Mouse (Mus musculus) gastrocnemius, postnatal 4 days (tissue): ENCODE results near the gene Ifih1. TPM values are rescaled to one million over a fixed set of nuclear protein-coding genes. Genes with fewer than 3 reads are reported as not detected.

ENCODE experiments used
- DNase-seq, 2 experiments: peaks; one replicate each; pipeline ENCODE4 v3.0.0; 2021 to 2022; ENCODE audit warnings: low spot score in 2 of 2, mixed read lengths in 2 of 2
- total RNA-seq, 2 experiments: library from RNA; stranded (reverse); gene quantifications; 2 replicates each; pipeline ENCODE4 v1.2.3; 2021

Ifih1 gene
- total RNA-seq, 2 experiments from 2014 or later, result 2.0 TPM

GRCm38 (mm10) chr2:62643405-62644305, 2.4 kb downstream of the Ifih1 start:
- peak in 1 of 2 experiments; percentile 48 for DNase-seq

GRCm38 (mm10) chr2:62639869-62640268, 6.2 kb downstream of the Ifih1 start:
- DNase-seq, result no peak

GRCm38 (mm10) chr2:62630446-62630845, 15.6 kb downstream of the Ifih1 start:
- no peak for DNase-seq

- DNase-seq, result no peak
Observed at GRCm38 (mm10) chr2:62628356-62628755, 17.7 kb downstream of the Ifih1 start.

GRCm38 (mm10) chr2:62627728-62628127, 18.3 kb downstream of the Ifih1 start:
- DNase-seq, result no peak

- DNase-seq, result no peak
Observed at GRCm38 (mm10) chr2:62623024-62623441, 23.0 kb downstream of the Ifih1 start.

- DNase-seq, result no peak
Observed at GRCm38 (mm10) chr2:62619679-62620078, 26.4 kb downstream of the Ifih1 start.

GRCm38 (mm10) chr2:62618934-62619341, 27.1 kb downstream of the Ifih1 start:
- no peak for DNase-seq

- no peak for DNase-seq
Observed at GRCm38 (mm10) chr2:62613133-62613532, 32.9 kb downstream of the Ifih1 start.

GRCm38 (mm10) chr2:62606205-62606604, 39.9 kb downstream of the Ifih1 start:
- no peak for DNase-seq

- DNase-seq, result no peak
Observed at GRCm38 (mm10) chr2:62603530-62603929, 42.5 kb downstream of the Ifih1 start.

- DNase-seq, result no peak
Observed at GRCm38 (mm10) chr2:62596586-62596985, 49.5 kb downstream of the Ifih1 start.

- DNase-seq, result no peak
Observed at GRCm38 (mm10) chr2:62594491-62594890, 51.6 kb downstream of the Ifih1 start.

GRCm38 (mm10) chr2:62591555-62591954, 54.5 kb downstream of the Ifih1 start:
- no peak for DNase-seq

GRCm38 (mm10) chr2:62589333-62589732, 56.7 kb downstream of the Ifih1 start:
- no peak for DNase-seq

- DNase-seq, result no peak
Observed at GRCm38 (mm10) chr2:62585769-62586168, 60.3 kb downstream of the Ifih1 start.

GRCm38 (mm10) chr2:62574962-62575361, 71.1 kb downstream of the Ifih1 start:
- DNase-seq, result no peak

- DNase-seq, result no peak
Observed at GRCm38 (mm10) chr2:62574250-62574649, 71.8 kb downstream of the Ifih1 start.

- DNase-seq, result peak; percentile 19 to 41
Observed at GRCm38 (mm10) chr2:62573753-62574159, 72.3 kb downstream of the Ifih1 start, which contains the start of gene Fap. Gene Fap, minus strand, starts transcription at chr2:62574075.

GRCm38 (mm10) chr2:62573099-62573752, 72.8 kb downstream of the Ifih1 start:
- peak in 1 of 2 experiments; percentile 22 for DNase-seq

- no peak for DNase-seq
Observed at GRCm38 (mm10) chr2:62564687-62565086, 81.4 kb downstream of the Ifih1 start.
